Mouse (Mus musculus): ENCODE measurements around the gene Gja8. TPM values are rescaled to one million over a fixed set of nuclear protein-coding genes. Genes with fewer than 3 reads are reported as not detected.

The Gja8 gene
- total and polyA plus RNA-seq, 2 experiments from 2014 or later, result not detected

DNA sequence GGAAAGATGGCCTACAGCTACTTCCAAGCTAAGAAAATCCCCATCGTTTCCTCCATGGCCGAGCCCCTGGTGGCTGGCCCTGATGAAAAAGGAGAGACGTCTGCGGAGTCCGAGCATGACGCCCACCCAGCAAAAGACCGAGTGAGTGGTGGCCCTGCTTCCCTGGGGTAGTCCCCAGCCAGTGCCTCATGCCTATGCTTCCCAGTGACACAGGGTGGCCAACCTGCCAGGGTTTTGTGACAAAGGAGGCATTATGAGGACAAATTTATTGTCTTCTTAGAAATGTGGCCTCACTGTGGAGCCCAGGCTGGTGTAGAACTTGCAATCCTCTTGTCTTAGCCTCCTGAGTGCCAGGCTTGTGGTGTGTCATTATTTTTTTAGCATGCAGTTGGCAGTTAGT is 56.7 kb downstream of the Gja8 start:
- no peak for TF ChIP-seq EP300 (IDR thresholded peaks at IDR 0.05; ENCODE audit: low read depth)
- no peak for TF ChIP-seq CTCF (IDR thresholded peaks at IDR 0.05; ENCODE audit: low read depth)
- Histone ChIP-seq H3K4me1 (ENCODE audit: control insufficient read depth, insufficient read depth) (no peaks in the 10 kb centered on the region), H3K4me3 (ENCODE audit: low read depth, low read length) (no peak overlapping the region), H3K9me3 (replicated peaks; ENCODE audit: control insufficient read depth, low read length) (no peaks in the 10 kb centered on the region), H3K4me2 (ENCODE audit: low read depth, low read length) (no peak overlapping the region), H3K36me3 (replicated peaks; ENCODE audit: control insufficient read depth, insufficient read depth, low read length) (peaks cover 48% of the 10 kb centered on the region), H3K9ac (replicated peaks; ENCODE audit: low read depth, low read length) (no peak overlapping the region), H3K27me3 (ENCODE audit: control insufficient read depth, insufficient read depth, low read length) (no peaks in the 10 kb centered on the region), H3K27ac (ENCODE audit: low read depth) (no peak overlapping the region)
- DNase-seq (ENCODE audit: low spot score) (no peak), ATAC-seq (ENCODE audit: insufficient read depth, low read depth) (no peak)
- WGBS, result 90% methylated on average over 7 of the region's 7 CpGs

DNA sequence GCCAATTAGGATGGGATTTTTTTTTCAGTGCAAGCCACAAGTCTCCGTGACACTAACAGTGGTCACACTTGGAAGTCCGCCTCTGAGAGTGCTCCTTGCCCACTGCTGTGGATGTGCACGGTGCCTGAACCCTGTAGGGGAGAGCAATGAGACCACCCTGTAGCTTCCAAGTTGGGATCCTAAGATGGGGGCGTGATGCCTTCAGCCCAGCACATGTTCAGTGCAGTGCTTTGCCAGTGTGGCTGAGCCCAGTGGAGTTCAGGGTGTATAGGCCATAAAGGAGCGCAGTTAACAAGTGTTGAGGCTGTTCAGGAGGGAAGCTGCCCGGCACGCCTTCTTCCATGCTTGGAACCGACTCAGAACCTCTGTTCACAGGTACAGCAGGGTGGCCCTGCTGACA is 57.3 kb downstream of the Gja8 start:
- DNase-seq (ENCODE audit: low spot score) (no peak), ATAC-seq (ENCODE audit: insufficient read depth, low read depth) (no peak)
- WGBS, result 87% methylated on average over 8 of the region's 8 CpGs
- H3K9me3 ChIP-seq (replicated peaks; ENCODE audit: control insufficient read depth, low read length), result no peaks in the 10 kb centered on the region
- H3K27me3 ChIP-seq (ENCODE audit: control insufficient read depth, insufficient read depth, low read length), result no peaks in the 10 kb centered on the region
- H3K27ac ChIP-seq (ENCODE audit: low read depth), result no peak overlapping the region
- H3K4me1 ChIP-seq (ENCODE audit: control insufficient read depth, insufficient read depth), result no peaks in the 10 kb centered on the region
- no peak for TF ChIP-seq EP300 (IDR thresholded peaks at IDR 0.05; ENCODE audit: low read depth)
- no peak for TF ChIP-seq CTCF (IDR thresholded peaks at IDR 0.05; ENCODE audit: low read depth)
- peaks cover 44% of the 10 kb centered on the region for H3K36me3 ChIP-seq (replicated peaks; ENCODE audit: control insufficient read depth, insufficient read depth, low read length)
- H3K9ac ChIP-seq (replicated peaks; ENCODE audit: low read depth, low read length), result no peak overlapping the region
- H3K4me3 ChIP-seq (ENCODE audit: low read depth, low read length), result no peak overlapping the region
- no peak overlapping the region for H3K4me2 ChIP-seq (ENCODE audit: low read depth, low read length)

DNA sequence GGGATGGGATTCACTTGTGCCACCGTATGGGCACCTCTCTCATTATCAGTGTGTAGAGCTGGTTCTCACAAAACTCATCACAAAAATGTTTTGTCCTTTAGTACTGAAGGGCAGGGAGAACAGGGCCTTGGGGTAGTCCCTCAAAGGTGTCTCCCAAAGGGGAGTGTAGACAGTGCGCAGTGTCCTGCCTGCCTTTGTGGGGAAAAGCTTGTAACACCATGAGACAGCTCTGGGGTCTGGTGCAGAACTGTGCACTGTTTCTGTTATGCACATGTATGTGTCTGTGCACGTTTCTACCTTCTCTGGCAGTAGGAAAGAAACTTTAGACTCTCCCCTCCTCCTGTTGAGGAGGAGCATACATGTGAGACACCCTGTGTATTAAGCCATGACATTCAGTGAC is 58.0 kb downstream of the Gja8 start:
- H3K4me2 ChIP-seq (ENCODE audit: low read depth, low read length), result no peak overlapping the region
- WGBS, result 83% methylated on average over 3 of the region's 3 CpGs
- H3K27me3 ChIP-seq (ENCODE audit: control insufficient read depth, insufficient read depth, low read length), result no peaks in the 10 kb centered on the region
- no peak for ATAC-seq (ENCODE audit: insufficient read depth, low read depth)
- no peak for DNase-seq (ENCODE audit: low spot score)
- H3K4me1 ChIP-seq (ENCODE audit: control insufficient read depth, insufficient read depth), result no peaks in the 10 kb centered on the region
- H3K27ac ChIP-seq (ENCODE audit: low read depth), result no peak overlapping the region
- no peak overlapping the region for H3K9ac ChIP-seq (replicated peaks; ENCODE audit: low read depth, low read length)
- H3K36me3 ChIP-seq (replicated peaks; ENCODE audit: control insufficient read depth, insufficient read depth, low read length), result peaks cover 37% of the 10 kb centered on the region
- H3K4me3 ChIP-seq (ENCODE audit: low read depth, low read length), result no peak overlapping the region
- H3K9me3 ChIP-seq (replicated peaks; ENCODE audit: control insufficient read depth, low read length), result no peaks in the 10 kb centered on the region
- TF ChIP-seq EP300 (IDR thresholded peaks at IDR 0.05; ENCODE audit: low read depth) (no peak), CTCF (IDR thresholded peaks at IDR 0.05; ENCODE audit: low read depth) (no peak)

Other genes starting within 250 kb of the Gja8 start
- 13.8 and 17.4 TPM in 2 replicates for gene Pias3, start 229.6 kb downstream of the Gja8 start, total RNA-seq (2014; rRNA removed; ENCODE audit: low replicate concordance)
- gene Pias3, start 229.6 kb downstream of the Gja8 start, polyA plus RNA-seq (2015; fragmentation: Nextera tagmentation; extraction: Ambion mirVana), result 19.3 and 22.5 TPM in 2 replicates
- gene Nudt17, start 217.5 kb downstream of the Gja8 start, total RNA-seq (2014; rRNA removed; ENCODE audit: low replicate concordance), result 2.5 and 9.9 TPM in 2 replicates
- gene Nudt17, start 217.5 kb downstream of the Gja8 start, polyA plus RNA-seq (2015; fragmentation: Nextera tagmentation; extraction: Ambion mirVana), result 6.9 and 7.9 TPM in 2 replicates
- gene Polr3c, start 198.4 kb downstream of the Gja8 start, total RNA-seq (2014; rRNA removed; ENCODE audit: low replicate concordance), result 9.7 and 25.4 TPM in 2 replicates
- 21.7 and 23.0 TPM in 2 replicates for gene Polr3c, start 198.4 kb downstream of the Gja8 start, polyA plus RNA-seq (2015; fragmentation: Nextera tagmentation; extraction: Ambion mirVana)
- 27.0 and 35.6 TPM in 2 replicates for gene Rnf115, start 198.4 kb downstream of the Gja8 start, total RNA-seq (2014; rRNA removed; ENCODE audit: low replicate concordance)
- gene Rnf115, start 198.4 kb downstream of the Gja8 start, polyA plus RNA-seq (2015; fragmentation: Nextera tagmentation; extraction: Ambion mirVana), result 29.0 and 30.0 TPM in 2 replicates
- 0.50 TPM in 1 of 2 replicates, not detected in the other for gene Pdzk1, start 96.7 kb downstream of the Gja8 start, total RNA-seq (2014; rRNA removed; ENCODE audit: low replicate concordance)
- gene Pdzk1, start 96.7 kb downstream of the Gja8 start, polyA plus RNA-seq (2015; fragmentation: Nextera tagmentation; extraction: Ambion mirVana), result 0.11 and 0.12 TPM in 2 replicates
- gene Cd160, start 96.7 kb downstream of the Gja8 start, total RNA-seq (2014; rRNA removed; ENCODE audit: low replicate concordance), result not detected in 2 replicates
- gene Cd160, start 96.7 kb downstream of the Gja8 start, polyA plus RNA-seq (2015; fragmentation: Nextera tagmentation; extraction: Ambion mirVana), result not detected in 2 replicates
- gene Gja5, start 21.3 kb downstream of the Gja8 start, total RNA-seq (2014; rRNA removed; ENCODE audit: low replicate concordance), result 67.6 and 87.1 TPM in 2 replicates
- 67.5 and 69.2 TPM in 2 replicates for gene Gja5, start 21.3 kb downstream of the Gja8 start, polyA plus RNA-seq (2015; fragmentation: Nextera tagmentation; extraction: Ambion mirVana)
- 16.0 and 30.0 TPM in 2 replicates for gene Gpr89, start 20.7 kb downstream of the Gja8 start, total RNA-seq (2014; rRNA removed; ENCODE audit: low replicate concordance)
- 21.4 and 21.7 TPM in 2 replicates for gene Gpr89, start 20.7 kb downstream of the Gja8 start, polyA plus RNA-seq (2015; fragmentation: Nextera tagmentation; extraction: Ambion mirVana)
- 29.4 and 57.5 TPM in 2 replicates for gene Acp6, start 232.8 kb upstream of the Gja8 start, total RNA-seq (2014; rRNA removed; ENCODE audit: low replicate concordance)
- gene Acp6, start 232.8 kb upstream of the Gja8 start, polyA plus RNA-seq (2015; fragmentation: Nextera tagmentation; extraction: Ambion mirVana), result 46.3 and 47.5 TPM in 2 replicates